Mouse (Mus musculus): ENCODE measurements around the gene Pdgfb. TPM values are rescaled to one million over a fixed set of nuclear protein-coding genes. Genes with fewer than 3 reads are reported as not detected.

The Pdgfb gene
- total RNA-seq, 2 experiments from 2014 or later: 0.26 to 0.30 TPM

DNA sequence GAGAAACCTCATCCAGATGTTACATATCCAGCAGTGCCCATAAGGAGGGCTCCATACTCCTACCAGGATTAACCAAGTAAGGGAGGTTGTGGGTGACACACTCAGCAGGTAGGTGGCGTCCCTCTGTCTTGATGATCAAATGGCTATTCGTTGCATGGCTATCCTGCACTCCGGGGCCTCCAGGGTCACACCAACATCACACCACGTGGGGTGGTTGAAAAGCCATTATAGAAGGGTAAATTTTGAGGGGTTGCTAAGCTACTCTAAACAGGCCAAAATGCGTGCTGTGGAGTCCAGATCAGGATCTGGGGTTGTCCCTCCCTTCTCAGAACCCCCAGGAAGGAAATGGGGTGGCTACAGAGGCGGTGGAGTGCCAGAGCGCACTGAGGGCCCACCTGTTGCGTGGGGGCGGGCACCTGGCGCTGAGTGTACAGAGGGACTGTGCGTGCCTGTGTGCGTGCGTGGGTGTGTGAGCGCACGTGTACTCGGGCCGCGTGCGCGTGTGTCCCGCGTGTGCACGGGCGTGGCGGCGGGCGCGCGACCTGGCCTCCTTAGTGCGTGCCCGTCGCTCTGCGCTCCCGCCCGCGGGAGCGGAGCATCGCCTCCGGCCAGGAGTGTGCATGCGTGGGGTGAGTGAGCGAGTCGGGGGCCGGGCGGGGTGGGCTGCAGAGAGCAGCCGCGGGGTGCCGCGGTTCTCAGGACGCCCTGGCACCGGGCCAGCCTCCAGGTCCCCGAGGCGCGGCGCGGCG, 2.8 kb downstream of the Pdgfb start:
- no peak for ATAC-seq (replicated peaks; ENCODE audit: poor library complexity, severe bottlenecking)

DNA sequence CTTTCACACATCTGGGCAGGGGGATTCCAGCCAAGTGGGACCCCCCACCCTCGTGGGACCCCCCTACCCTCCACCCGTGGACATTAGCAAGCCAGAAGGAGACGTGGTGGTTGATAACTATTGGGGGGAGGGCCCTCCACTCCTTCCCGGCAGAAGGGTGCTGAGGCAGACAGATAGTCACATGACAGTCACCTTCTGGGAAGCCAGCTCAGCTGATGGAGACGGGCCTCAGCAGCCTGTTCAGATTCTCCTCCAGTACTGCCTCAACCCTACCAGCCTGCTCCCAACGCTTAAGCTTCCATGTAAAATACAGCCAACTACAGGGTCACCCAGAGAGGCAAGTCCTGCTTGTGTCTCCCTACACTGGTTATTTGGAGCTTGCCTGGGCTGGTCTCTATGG, 3.6 kb downstream of the Pdgfb start:
- no peak for ATAC-seq (replicated peaks; ENCODE audit: poor library complexity, severe bottlenecking)

DNA sequence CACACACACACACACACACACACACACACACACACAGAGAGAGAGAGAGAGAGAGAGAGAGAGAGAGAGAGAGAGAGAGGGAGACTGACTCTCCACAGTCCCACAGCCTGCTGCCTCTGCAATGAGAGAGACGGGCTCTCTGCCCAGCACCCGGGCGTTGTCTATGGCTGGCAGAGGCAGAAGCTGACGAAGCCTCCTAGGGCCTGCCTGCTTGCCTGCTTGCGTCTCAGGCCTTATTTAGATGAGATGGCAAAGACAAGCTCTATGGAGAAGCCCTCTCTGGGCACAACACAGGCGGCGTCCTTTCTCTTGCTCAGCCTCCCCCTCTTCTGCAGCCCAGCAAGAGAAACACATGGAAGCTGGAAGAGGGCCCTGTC, 4.6 kb downstream of the Pdgfb start:
- no peak for ATAC-seq (replicated peaks; ENCODE audit: poor library complexity, severe bottlenecking)

DNA sequence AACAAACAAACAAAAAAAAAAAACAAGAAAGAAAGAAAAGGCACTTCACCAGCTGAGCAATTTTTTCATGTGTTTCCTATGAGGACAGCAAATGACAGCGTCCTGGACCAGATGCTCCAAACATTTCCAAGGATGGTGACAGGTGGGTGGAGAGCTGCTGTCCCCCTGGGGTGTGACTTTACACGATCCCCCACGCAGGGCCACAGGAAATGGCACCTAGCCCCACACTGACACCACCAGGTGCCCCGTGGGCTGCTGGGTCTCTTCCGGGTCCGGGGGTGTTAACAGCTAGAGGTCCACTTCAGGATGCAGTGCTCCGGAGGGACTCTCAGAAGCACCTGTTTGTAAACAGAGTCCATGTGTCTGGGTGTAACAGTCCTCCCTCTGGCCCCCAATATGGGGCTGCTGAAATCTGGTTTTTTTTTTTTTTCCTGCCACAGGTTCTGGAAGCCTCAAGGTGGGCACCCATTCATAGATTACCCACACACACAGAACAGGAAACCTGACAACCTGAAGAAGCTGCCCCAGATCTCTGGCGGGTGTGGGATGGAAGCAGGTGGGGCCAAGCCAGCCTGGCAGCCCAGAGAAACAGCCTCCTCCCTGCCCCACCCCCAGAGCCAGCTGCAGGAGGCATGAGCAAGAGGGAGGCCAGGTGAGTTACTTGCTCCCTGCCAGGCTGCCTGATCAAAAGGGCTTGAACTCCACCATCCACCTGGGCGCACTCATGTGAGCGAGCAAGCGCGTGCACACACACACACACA, 5.2 kb downstream of the Pdgfb start:
- no peak for ATAC-seq (replicated peaks; ENCODE audit: poor library complexity, severe bottlenecking)

DNA sequence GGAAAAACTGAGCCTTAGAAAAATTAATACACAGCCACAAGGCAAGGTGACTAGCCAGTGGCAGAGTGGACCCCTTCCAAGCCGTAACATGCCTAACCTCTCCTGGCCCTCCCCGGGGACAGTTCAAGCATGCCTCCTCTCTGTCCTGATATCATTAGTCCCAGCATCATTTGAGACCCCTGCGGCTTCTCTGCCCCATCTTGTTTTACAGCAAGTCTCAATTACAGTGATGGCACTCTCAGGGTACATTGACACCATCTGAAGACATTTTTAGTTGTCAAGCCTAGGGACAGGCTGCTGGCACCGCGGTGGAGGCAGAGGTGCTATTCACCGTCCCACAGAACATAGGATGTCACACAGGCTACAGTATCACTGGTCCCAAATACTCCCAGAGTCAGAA, 6.3 kb downstream of the Pdgfb start:
- ATAC-seq (replicated peaks; ENCODE audit: poor library complexity, severe bottlenecking): no peak

DNA sequence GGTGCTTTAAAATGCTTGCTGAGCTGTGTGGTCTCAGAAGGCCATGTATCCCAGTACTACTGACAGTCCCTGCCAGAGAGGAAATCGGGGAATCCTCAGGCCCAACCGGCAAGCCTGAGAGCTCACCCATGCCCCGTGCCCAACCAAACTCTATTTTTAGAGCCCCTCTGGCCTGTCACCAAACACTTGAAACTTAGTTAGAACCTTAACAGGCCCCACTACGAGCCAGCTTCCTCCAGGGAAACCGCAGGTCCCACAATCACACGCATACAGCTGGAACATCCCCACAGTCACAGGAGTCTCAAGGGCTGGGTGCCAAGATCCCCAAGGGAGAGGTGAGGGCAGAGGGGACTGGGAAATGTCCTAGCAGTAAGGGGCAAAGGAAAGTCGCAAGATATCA, 8.6 kb downstream of the Pdgfb start:
- peak; percentile 61 for ATAC-seq (replicated peaks; ENCODE audit: poor library complexity, severe bottlenecking)

DNA sequence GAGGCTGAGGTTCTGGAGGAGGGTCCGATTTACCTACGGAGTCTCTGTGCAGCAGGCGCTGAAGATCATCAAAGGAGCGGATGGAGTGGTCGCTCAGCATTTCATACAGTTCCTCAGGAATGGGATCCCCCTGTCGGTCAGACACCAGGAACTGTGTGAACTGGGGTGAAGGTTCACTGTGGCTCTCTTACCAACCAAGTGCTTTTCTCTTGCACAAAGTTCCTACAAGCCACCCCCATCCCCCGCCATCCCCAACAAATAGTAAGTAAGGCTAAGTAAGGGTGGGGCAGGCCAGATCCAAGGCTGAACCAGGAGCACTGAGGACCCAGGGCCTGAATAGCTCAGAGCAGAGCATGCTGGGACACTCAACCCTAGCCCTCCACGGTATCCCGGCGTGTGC, 9.3 kb downstream of the Pdgfb start:
- ATAC-seq (replicated peaks; ENCODE audit: poor library complexity, severe bottlenecking): no peak

DNA sequence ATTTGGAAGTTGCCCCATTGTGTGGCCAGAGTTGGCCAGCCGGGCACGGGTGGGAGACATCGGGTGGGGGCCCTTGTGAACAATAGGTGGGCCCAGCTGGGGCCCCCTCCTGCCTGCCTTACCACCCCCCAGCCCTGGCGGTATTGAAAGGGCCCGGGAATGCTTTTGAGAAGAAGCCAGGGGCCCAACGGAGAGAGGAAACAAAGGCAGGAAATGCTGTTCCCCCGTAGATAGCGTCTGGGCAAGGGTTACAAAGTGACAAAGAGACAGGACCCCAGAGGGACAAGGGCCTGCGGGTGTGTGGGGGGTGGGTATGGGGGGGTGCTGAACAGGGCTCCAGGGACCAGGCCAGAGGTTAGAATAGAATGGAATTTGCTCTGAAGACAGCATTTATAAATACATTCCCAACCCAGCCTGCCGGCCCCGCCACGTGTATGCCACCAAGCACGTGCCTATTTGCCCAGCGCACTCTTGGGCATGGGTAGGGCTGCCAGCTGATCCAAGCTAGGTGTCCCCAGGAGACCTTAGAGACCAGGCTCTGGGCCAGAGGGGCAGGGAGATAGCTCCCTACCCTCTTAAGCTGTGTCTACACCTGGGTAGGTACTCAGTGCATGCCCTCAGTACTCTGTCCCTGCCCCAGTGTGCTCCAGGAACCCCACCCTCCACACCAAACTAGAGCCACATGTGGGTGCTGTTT, 10.0 kb downstream of the Pdgfb start:
- no peak for ATAC-seq (replicated peaks; ENCODE audit: poor library complexity, severe bottlenecking)

DNA sequence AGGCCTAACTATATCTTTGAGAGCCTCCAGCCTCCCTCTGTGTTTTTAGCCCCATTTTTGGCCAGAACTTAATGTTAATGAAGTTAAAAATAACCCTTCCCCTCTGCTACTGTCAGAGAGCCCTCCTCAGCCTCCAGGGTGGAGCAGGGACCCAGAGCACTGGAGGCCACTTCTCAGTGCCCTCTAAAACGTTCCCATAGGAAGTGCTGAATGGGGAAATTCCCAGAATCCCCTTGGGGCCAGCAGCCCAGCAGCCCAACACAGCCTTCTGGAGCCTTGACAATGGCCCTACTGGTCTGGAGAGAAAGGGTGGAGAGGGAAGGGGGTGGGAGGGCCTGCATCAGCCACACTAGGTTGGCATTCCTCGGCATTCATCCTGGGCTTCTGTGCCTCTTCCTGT, 11.2 kb downstream of the Pdgfb start:
- no peak for ATAC-seq (replicated peaks; ENCODE audit: poor library complexity, severe bottlenecking)

DNA sequence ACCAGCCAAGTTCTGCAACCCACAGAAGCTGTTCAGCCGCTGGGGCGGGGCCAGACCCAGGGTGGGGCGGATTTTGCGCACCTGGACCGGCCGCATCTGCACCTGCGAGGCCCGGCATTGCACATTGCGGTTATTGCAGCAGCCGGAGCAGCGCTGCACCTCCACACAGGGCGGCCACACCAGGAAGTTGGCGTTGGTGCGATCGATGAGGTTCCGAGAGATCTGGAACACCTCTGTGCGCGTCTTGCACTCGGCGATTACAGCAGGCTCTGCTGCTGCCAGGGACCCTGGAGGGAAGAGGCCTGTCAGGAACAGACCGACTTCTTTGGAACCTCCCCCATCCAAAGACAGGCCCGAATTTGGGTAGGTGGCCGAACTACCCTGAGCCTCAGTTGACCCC, 13.2 kb downstream of the Pdgfb start:
- ATAC-seq (replicated peaks; ENCODE audit: poor library complexity, severe bottlenecking): no peak

DNA sequence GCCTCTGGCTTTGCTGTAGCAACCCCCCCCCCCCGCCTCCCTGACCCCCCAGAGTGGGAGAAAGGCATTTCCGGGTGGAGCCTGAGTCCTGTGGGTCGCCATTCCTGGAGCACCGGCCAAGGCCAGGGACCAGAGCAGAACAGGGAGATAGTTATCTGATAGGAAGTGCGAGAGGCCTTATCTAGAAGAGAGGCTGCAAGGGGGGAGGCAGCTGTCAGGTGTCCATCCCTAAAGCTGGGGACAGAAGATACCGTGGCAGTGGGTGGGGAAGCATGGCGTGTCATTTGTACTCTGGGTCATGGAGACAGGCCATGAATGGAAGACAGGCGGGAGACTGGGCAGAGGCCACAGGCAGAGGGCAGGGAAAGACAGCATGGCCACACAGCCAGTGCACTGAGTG, 14.1 kb downstream of the Pdgfb start:
- no peak for ATAC-seq (replicated peaks; ENCODE audit: poor library complexity, severe bottlenecking)

DNA sequence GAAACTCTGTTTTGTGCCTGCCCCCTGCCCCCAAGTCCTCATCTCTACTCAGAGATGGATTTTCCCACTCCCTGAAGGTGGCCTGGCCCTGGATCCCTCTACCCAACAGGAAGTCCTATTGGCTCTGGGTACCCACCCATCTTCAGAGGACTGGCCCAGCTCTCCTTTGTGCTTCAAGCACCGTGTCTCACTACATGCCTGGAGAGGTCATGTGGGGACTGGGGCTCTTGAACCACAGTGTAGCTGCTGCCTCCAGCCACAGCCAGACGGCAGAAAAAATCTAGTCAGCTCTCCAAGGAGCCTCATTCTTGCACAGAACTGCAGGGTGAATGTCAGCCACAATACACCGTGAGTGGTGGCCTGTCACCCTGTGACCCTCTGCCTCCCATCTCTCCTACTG, 16.8 kb downstream of the Pdgfb start:
- ATAC-seq (replicated peaks; ENCODE audit: poor library complexity, severe bottlenecking): no peak

DNA sequence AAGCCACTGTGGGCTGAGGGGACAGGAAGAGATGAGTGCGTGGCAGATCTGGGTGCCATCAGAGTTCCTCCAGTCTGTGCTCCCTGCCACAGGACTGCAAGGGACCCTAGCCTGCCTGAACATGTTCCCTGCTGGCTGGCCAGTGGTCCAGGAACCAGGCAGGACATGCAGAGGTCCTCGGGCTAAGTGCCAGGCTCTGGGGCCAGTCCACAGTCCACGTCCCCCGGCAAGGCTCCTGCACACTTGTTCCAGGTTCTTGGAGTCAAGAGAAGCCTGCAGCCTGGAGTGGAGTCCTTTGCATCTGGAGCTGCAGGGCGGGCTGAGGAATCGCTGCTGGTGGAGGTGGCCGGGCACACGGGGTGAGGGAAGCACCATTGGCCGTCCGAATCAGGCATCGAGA, 18.0 kb downstream of the Pdgfb start:
- no peak for ATAC-seq (replicated peaks; ENCODE audit: poor library complexity, severe bottlenecking)

DNA sequence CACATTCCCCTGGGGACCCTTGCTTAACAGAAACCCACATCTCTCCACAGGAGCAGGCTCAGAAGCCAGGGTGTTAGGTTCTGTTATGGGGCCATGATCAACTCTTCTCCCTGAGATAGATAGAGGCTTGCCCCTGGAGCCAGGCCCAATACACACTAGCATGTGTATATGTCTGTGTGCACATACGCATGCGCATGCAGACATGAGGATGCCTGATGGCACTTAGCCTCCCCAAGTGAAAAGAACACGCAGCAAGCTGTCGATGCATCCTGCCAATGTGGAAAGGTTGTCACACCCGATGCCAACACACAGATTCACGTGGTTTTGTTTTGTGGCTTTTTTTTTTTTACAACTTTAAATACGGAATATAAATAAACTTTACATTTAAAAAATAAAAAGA, 19.2 kb downstream of the Pdgfb start:
- ATAC-seq (replicated peaks; ENCODE audit: poor library complexity, severe bottlenecking): no peak

DNA sequence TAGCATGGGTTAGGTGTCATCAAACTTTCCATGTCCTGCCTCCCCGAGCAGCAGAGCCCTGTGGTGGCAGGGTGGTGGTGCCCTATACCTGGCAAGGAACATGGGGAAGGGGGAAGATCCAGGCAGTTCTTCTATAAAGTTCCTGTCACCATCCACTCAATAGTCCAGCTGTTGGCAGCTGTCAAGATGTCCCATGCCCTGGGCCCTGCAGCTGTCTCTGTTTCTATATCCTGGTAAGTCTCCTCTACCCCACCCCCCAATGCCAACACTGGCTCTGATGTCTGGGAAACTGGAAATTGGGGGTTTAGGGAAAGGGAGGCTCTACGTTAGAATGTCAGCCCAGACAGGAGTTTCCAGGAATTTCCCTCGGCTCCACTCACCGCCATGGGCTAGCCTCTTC, 20.2 kb downstream of the Pdgfb start:
- no peak for ATAC-seq (replicated peaks; ENCODE audit: poor library complexity, severe bottlenecking)

DNA sequence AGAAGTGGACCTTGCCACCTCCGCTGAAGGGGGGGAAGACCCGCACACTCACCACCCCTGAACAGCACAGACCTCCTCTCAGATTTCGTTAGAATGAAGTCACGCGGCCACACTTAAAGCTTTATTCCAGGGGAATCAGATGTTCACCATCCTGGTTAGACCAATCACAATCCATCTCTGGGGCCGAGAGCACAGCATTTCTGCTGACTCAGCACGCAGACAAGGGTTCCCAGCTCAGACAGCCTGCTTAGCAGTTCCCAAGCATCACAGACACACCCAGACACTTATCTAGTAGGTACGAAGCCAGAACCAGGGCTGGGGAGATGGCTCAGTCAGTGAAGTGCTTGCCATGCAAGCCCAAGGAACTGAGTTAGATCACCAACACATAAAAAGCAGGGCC, 28.6 kb downstream of the Pdgfb start:
- ATAC-seq (replicated peaks; ENCODE audit: poor library complexity, severe bottlenecking): no peak

DNA sequence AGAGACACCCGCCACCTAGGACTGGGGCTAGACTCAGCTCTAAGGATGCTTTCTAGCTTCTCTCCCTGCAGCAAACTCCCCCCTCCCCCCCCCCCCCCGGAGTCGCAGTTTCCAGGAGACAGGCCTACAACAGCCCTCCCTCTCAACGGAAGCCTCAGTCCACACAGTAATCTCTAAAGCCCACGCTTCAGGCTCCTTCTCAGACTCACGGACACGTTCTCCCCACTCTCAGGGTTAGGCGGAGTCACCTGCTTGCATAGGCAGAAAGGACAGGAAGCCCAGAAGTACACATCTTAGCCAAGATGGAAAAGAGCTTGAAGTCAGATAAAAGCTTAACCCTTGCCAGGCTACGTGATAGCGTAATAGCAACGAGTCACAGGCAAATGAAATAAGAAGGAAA, 29.3 kb downstream of the Pdgfb start:
- ATAC-seq (replicated peaks; ENCODE audit: poor library complexity, severe bottlenecking): no peak

DNA sequence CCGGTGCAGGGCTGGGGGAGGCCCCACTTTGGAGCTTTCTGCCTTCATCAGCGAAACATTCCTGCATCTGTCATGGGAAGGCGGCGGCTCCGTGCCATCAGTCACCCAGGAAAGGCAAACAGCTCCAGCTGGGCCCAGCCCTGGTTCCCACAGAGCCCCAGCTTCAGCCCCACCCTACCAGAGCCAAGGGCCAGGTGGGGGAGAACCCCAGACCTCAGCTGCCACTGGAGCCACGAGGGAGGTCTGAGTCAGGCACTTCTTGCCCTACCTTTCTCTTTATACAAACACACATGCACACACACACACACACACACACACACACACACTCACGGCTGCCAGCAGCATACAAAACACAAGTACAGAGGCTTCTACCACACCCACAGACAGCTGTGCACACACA, 30.6 kb downstream of the Pdgfb start:
- no peak for ATAC-seq (replicated peaks; ENCODE audit: poor library complexity, severe bottlenecking)

DNA sequence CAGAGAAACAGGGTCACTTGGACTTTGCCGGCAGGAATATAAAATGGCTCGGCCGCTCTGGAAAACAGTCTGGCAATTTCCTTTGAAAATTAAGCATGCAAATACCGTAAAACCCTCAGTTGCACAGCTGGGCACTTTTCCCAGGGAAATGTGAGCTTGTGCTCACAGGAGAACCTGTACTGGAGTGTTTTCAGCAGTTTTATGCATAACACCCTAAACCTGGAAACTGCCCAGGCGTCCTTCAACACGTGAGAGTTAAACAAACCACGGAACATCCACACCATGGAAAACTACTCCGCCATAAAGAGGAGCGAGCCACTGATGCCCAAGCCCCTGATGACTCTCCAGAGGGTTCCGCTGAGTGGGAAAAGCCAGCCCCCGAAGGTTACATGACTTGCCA, 34.1 kb downstream of the Pdgfb start:
- no peak for ATAC-seq (replicated peaks; ENCODE audit: poor library complexity, severe bottlenecking)

DNA sequence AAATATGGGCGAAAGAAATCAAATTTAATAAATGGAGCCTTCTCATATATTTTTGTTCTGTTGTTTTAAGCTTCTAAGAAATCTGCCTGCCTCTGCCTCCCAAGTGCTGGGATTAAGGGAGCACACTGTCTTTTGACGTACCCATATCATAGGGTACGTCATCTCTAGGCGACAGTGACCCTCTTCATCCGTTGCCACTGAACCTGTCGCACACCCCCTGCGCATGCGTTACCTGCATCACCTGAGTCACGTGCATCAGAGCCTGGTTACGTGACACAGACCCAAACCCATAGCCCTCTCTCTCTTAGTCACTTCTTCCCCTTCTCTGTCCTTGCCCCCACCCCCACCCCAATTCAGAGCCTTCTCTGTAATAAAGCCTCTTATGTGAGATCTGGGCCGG, 42.6 kb downstream of the Pdgfb start:
- ATAC-seq (replicated peaks; ENCODE audit: poor library complexity, severe bottlenecking): no peak

DNA sequence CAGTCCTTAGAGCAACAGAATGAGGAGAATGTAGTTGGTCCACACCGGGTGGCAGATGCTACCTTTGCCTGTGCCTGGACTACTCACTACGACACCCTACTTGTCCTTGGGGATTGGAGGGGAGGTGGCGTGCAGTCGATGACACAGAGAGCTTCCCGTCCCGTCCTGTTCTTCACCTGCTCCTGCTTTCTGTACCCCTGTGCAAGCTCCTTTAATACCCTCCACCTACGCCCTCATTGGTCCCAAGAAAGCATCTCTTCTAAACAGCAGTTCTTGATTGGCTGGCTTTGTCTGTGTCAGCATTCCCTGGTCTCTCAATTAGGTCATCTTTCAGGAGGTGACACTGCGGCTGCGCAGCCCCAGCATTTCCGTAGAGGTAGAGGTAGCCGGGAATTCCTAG, 43.8 kb downstream of the Pdgfb start, which contains the start of gene Cbx7:
Gene Cbx7 (minus strand): TSS at position 180 of the 400 bp plus-strand sequence.
- no peak for ATAC-seq (replicated peaks; ENCODE audit: poor library complexity, severe bottlenecking)

All from granulocyte monocyte progenitor cell, adult 5-6 weeks (primary cell).